Comparison of ENCODE assay signal across 8 mouse cellular contexts in the genomic region with DNA sequence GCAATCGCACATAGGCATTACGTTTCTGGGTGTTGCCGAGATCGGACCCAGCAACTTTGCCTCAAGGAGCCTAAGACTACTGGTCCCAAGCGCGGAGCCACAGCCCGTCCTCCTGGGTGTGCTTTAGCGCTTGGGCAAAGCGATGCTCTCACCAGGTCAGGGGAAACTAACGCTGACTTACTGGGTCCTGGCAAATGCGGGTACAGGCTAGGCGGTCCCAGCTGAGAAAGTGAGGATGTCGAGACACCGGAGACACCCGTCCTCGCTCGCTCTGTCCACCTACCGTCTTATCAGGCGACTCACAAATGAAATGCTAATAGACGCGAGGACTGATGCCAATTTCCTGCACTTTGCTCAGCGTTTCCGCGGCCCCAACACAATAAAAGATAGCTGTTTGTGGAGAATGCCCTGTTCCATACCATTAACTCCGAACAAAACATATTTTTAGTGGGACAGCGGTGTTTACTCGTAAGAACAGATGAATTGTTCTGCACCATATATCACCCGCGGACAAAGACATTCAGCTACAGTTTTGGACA.
DNase-seq lines count a peak whose midpoint lies in the region; ATAC-seq and TF ChIP-seq lines count a peak whose summit lies in the region.

No protein-coding gene starts in this region.

- H3K4me1 ChIP-seq in midbrain, postnatal 0 days (ENCODE audit: insufficient read depth, low read length) = 0 out of 2 replicates have a peak, but pooled peaks cover under 1% of the 10 kb centered on the region

- peak; percentile 4 to 17 for DNase-seq in adrenal gland, adult 18-20 months (ENCODE audit: low spot score in 2 of 2)
- no peak for DNase-seq in adrenal gland, postnatal 4 days (ENCODE audit: low spot score in 2 of 2)
- peak; percentile 4 for DNase-seq in thymus, postnatal 4 days
- no peak for DNase-seq in thymus, postnatal 14 days
- peak; percentile 6 to 10 for DNase-seq in frontal cortex, postnatal 25 days (ENCODE audit: low spot score in 2 of 2)
- DNase-seq in left cerebral cortex, postnatal 4 days = peak; percentile 34
- DNase-seq in midbrain, postnatal 0 days (ENCODE audit: low spot score) = peak; percentile 66
- no peak for DNase-seq in T-cell, adult 2 months (ENCODE audit: low spot score)

- peak overlapping the region; percentile 94 for H3K27ac ChIP-seq in midbrain, postnatal 0 days (ENCODE audit: low read depth, low read length)

- H3K4me3 ChIP-seq in midbrain, postnatal 0 days (ENCODE audit: low read depth, low read length) = peak overlapping the region; percentile 53

- WGBS in midbrain, postnatal 0 days = under 1% methylated on average over 29 of the region's 29 CpGs

- TF ChIP-seq CTCF in midbrain, postnatal 0 days (IDR thresholded peaks at IDR 0.05) = no peak

- no peaks in the 10 kb centered on the region for H3K27me3 ChIP-seq in midbrain, postnatal 0 days (ENCODE audit: insufficient read depth, low read length)

- intact Hi-C loops in left cerebral cortex, postnatal 4 days (cut with DNase I) = no loop called here

- H3K4me2 ChIP-seq in midbrain, postnatal 0 days (ENCODE audit: low read depth, low read length, poor library complexity, severe bottlenecking) = peak overlapping the region; percentile 47

- no peaks in the 10 kb centered on the region for H3K9me3 ChIP-seq in midbrain, postnatal 0 days (ENCODE audit: low read length)

- H3K9ac ChIP-seq in midbrain, postnatal 0 days (replicated peaks; ENCODE audit: low read length, poor library complexity, severe bottlenecking) = peak overlapping the region; percentile 78

- peak; percentile 20; the same call in 1 of the 2 replicates for ATAC-seq in midbrain, postnatal 0 days (ENCODE audit: low FRiP score)

- H3K36me3 ChIP-seq in midbrain, postnatal 0 days (ENCODE audit: insufficient read depth, low read length) = no peaks in the 10 kb centered on the region

Comparison
In these comparisons a context has a peak if more than half of its experiments do, and no peak if none do; other contexts are left out.
1. DNase-seq: peak in adrenal gland, adult 18-20 months (2 of 2), thymus, postnatal 4 days (single experiment), frontal cortex, postnatal 25 days (2 of 2), left cerebral cortex, postnatal 4 days (single experiment) and midbrain, postnatal 0 days (single experiment); none in adrenal gland, postnatal 4 days (0 of 2), thymus, postnatal 14 days (single experiment) and T-cell, adult 2 months (single experiment).